Mouse (Mus musculus): ENCODE data around the gene Prdx6. TPM values are rescaled to one million over a fixed set of nuclear protein-coding genes. Genes with fewer than 3 reads are reported as not detected.
A peak's percentile ranks its signal among the peaks of the same experiment; 100 is the strongest.

Prdx6 gene
- polyA plus RNA-seq, 2 experiments = 145 to 370 TPM

DNA sequence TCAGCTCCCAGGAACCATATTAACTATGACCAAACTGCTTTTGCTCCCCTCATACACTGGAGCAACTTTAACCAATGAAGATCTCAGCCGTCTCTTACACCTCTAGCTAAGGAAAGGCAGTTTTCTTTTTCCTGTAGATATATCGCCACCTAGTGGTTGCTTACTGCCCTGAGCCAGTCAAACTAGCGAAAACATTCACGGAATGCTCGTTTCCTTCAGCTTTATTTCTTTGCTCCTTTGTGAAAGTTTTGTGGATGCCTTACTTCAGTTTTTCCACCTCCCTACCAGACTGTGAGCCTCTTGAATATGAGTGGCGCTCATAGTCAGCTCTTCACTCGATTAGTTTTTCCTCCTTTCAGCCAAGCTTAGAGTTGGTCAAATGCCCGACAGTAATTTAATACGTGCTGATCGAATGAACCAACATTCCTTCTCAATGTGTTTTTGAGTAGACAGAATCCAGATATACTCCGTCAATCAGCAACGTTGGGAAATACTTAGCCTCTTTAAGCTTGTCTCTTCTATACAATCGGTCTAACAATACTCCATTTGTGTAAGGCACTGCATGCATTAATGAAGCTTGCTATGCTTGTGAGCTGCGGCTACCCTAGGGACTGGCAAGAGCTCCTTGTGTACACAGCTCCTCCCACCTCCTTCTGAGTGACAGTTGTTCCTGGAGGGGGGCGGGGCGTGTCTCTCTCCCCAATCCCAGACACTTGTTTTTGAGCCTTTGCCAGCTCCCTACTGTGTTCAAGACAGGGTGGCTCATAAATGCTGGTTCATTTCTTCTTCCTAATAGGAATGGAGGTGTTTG lies 55.3 kb downstream of the Prdx6 start:
- H3K36me3 ChIP-seq (ENCODE audit: control insufficient read depth, insufficient read depth, low read length) = no peaks in the 10 kb centered on the region
- under 1% methylated on average over 16 of the region's 16 CpGs for WGBS
- peak overlapping the region; percentile 39 for H3K9ac ChIP-seq (ENCODE audit: low read depth, low read length, severe bottlenecking)
- peak; percentile 92 for ATAC-seq (ENCODE audit: low FRiP score, low read depth)
- 0 out of 2 replicates have a peak, but pooled peaks have one; percentile 9 for TF ChIP-seq POLR2A (IDR thresholded peaks at IDR 0.05; ENCODE audit: borderline replicate concordance, extremely low read depth, insufficient read depth, insufficient read length)
- peak overlapping the region; percentile 77 for H3K27ac ChIP-seq (replicated peaks; ENCODE audit: low read depth, low read length)
- peaks cover 5% of the 10 kb centered on the region; the same call in 1 of the 2 replicates for H3K4me1 ChIP-seq (ENCODE audit: control insufficient read depth, insufficient read depth, low read length)
- no peaks in the 10 kb centered on the region for H3K9me3 ChIP-seq (ENCODE audit: control insufficient read depth, low read length)
- H3K4me2 ChIP-seq (replicated peaks; ENCODE audit: low read depth, low read length, severe bottlenecking) = peak overlapping the region; percentile 51
- DNase-seq (ENCODE audit: low spot score) = peak; percentile 95
- H3K27me3 ChIP-seq (ENCODE audit: control insufficient read depth, insufficient read depth, low read length) = no peaks in the 10 kb centered on the region
- H3K4me3 ChIP-seq (replicated peaks; ENCODE audit: low read length) = peak overlapping the region; percentile 33

DNA sequence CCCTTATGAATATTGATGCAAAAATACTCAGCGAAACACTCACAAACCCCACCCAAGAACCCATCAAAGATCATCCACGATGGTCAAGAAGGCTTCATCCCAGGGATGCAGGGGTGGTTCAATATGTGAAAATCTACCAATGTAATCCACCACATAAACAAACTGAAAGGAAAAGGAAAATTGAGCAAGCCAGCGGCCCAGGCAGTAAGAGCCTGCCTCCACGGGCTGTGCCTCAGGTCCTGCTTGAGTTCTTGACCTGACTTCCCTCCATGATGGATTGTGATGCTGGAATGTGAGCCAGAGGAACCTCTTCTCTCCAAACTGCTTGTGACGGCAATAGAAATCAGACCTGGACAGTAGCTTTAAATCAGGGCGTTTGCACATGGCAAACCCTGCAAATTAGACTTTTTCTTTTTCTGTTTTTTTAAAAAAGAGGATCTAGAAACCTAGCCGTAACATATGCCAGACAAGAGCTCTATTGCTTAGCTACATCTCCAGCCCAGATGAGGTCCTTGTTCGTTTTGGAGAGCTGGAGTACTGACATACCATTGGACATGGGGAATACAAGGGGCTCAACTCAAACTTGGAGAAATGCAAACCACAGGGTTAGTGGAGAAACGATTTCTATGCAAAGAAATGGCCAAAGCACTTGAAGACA lies 60.6 kb downstream of the Prdx6 start:
- no peak overlapping the region for H3K27ac ChIP-seq (replicated peaks; ENCODE audit: low read depth, low read length)
- peaks cover 5% of the 10 kb centered on the region; the same call in 1 of the 2 replicates for H3K4me1 ChIP-seq (ENCODE audit: control insufficient read depth, insufficient read depth, low read length)
- no peak for ATAC-seq (ENCODE audit: low FRiP score, low read depth)
- H3K4me2 ChIP-seq (replicated peaks; ENCODE audit: low read depth, low read length, severe bottlenecking) = no peak overlapping the region
- no peaks in the 10 kb centered on the region for H3K9me3 ChIP-seq (ENCODE audit: control insufficient read depth, low read length)
- no peak for TF ChIP-seq POLR2A (IDR thresholded peaks at IDR 0.05; ENCODE audit: borderline replicate concordance, extremely low read depth, insufficient read depth, insufficient read length)
- H3K27me3 ChIP-seq (ENCODE audit: control insufficient read depth, insufficient read depth, low read length) = no peaks in the 10 kb centered on the region
- 70% methylated on average over 9 of the region's 9 CpGs for WGBS
- no peaks in the 10 kb centered on the region for H3K36me3 ChIP-seq (ENCODE audit: control insufficient read depth, insufficient read depth, low read length)
- H3K4me3 ChIP-seq (replicated peaks; ENCODE audit: low read length) = no peak overlapping the region
- H3K9ac ChIP-seq (ENCODE audit: low read depth, low read length, severe bottlenecking) = no peak overlapping the region
- no peak for DNase-seq (ENCODE audit: low spot score)

Other genes with a start within 250 kb of the Prdx6 start
- 5.2 and 5.4 TPM in 2 replicates for gene Zbtb37, start 216.4 kb downstream of the Prdx6 start, polyA plus RNA-seq (2012; rRNA removed)
- gene Zbtb37, start 216.4 kb downstream of the Prdx6 start, polyA plus RNA-seq (2014; fragmentation: Nextera tagmentation; extraction: Ambion mirVana) = 6.9 and 9.3 TPM in 2 replicates
- 14.7 and 19.7 TPM in 2 replicates for gene Dars2, start 180.6 kb downstream of the Prdx6 start, polyA plus RNA-seq (2012; rRNA removed)
- 22.6 and 23.8 TPM in 2 replicates for gene Dars2, start 180.6 kb downstream of the Prdx6 start, polyA plus RNA-seq (2014; fragmentation: Nextera tagmentation; extraction: Ambion mirVana)
- 13.1 and 13.3 TPM in 2 replicates for gene Cenpl, start 180.5 kb downstream of the Prdx6 start, polyA plus RNA-seq (2012; rRNA removed)
- 25.7 and 27.3 TPM in 2 replicates for gene Cenpl, start 180.5 kb downstream of the Prdx6 start, polyA plus RNA-seq (2014; fragmentation: Nextera tagmentation; extraction: Ambion mirVana)
- gene Klhl20, start 119.7 kb downstream of the Prdx6 start, polyA plus RNA-seq (2012; rRNA removed) = 18.6 and 20.5 TPM in 2 replicates
- gene Klhl20, start 119.7 kb downstream of the Prdx6 start, polyA plus RNA-seq (2014; fragmentation: Nextera tagmentation; extraction: Ambion mirVana) = 19.3 and 20.6 TPM in 2 replicates
- 1.5 and 2.1 TPM in 2 replicates for gene Ankrd45, start 108.5 kb downstream of the Prdx6 start, polyA plus RNA-seq (2012; rRNA removed)
- gene Ankrd45, start 108.5 kb downstream of the Prdx6 start, polyA plus RNA-seq (2014; fragmentation: Nextera tagmentation; extraction: Ambion mirVana) = 1.1 and 1.5 TPM in 2 replicates
- gene Tex50, start 91.9 kb downstream of the Prdx6 start, polyA plus RNA-seq (2012; rRNA removed) = not detected in 2 replicates
- gene Tex50, start 91.9 kb downstream of the Prdx6 start, polyA plus RNA-seq (2014; fragmentation: Nextera tagmentation; extraction: Ambion mirVana) = not detected in 2 replicates
- gene Tnfsf4, start 144.2 kb upstream of the Prdx6 start, polyA plus RNA-seq (2012; rRNA removed) = 0.06 and 0.10 TPM in 2 replicates
- gene Tnfsf4, start 144.2 kb upstream of the Prdx6 start, polyA plus RNA-seq (2014; fragmentation: Nextera tagmentation; extraction: Ambion mirVana) = 0.11 TPM in 1 of 2 replicates, not detected in the other
- gene Tnfsf18, start 243.4 kb upstream of the Prdx6 start, polyA plus RNA-seq (2012; rRNA removed) = 0.18 and 0.31 TPM in 2 replicates
- gene Tnfsf18, start 243.4 kb upstream of the Prdx6 start, polyA plus RNA-seq (2014; fragmentation: Nextera tagmentation; extraction: Ambion mirVana) = 0.14 and 0.28 TPM in 2 replicates

Data from limb, embryonic 14.5 days (tissue).